Mouse (Mus musculus): ENCODE results near the gene Oosp3. TPM values are rescaled to one million over a fixed set of nuclear protein-coding genes. Genes with fewer than 3 reads are reported as not detected.

Gene Oosp3
- not detected for total RNA-seq (2021)
- long read RNA-seq, experiment 1, result 0 reads
- long read RNA-seq, experiment 2, result 0 reads

DNA sequence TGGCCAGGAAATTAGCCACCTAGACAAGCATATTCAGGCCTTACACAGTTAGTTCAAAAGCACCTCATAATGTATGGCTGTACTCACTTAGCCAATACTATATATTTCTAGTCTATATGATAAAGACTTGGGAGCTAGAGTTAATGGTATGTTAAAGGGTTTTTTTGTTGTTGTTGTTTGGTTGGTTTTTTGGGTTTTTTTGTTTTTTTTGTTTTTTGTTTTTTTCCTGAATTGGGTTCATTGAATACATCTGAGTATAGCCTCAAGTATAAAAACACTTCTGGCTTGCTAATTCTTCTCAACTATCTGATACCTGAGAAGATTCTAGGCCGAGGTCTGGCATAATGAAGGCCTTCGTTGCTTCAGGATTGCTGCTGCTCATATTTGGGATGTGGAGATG is at the start of gene Oosp3:
TSS of gene Oosp3 (plus strand) at position 301 of the 400 bp plus-strand sequence.
- no peak for DNase-seq

GRCm38 (mm10) chr19:11649564-11649963 is 47.3 kb upstream of the Oosp3 start:
- no peak for DNase-seq

GRCm38 (mm10) chr19:11659142-11659541 is 37.7 kb upstream of the Oosp3 start:
- no peak for DNase-seq

DNA sequence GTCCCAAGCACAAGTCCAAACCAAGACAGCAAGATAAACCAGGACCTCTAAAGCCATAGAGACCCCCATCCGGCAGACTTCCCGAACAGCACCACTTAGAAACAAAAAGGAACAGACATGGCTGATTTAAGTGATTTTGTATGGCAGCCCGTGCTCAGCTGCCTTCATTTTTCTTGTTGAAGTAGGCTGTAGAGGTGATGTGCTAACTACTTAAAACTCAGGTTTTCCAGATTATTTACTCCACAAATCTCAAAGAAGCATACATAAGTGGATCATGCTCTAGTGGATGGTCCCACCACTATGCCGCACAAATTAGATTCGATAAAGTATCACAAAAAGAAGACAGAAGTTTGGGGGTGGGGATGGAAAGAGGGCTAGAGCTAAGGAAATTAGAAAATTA is 36.4 kb upstream of the Oosp3 start, which contains the start of gene Oosp2:
TSS of gene Oosp2 (minus strand) at position 101 of the 400 bp plus-strand sequence.
- DNase-seq, result no peak

GRCm38 (mm10) chr19:11661562-11661961 is 35.3 kb upstream of the Oosp3 start:
- DNase-seq, result no peak

- DNase-seq, result no peak
Observed at GRCm38 (mm10) chr19:11690839-11691238, 6.0 kb upstream of the Oosp3 start, which contains the start of gene Oosp1. TSS of gene Oosp1 (minus strand) at chr19:11691150.

GRCm38 (mm10) chr19:11691454-11691853 is 5.4 kb upstream of the Oosp3 start:
- DNase-seq, result no peak

- DNase-seq, result no peak
Observed at GRCm38 (mm10) chr19:11698342-11698741, 1.5 kb downstream of the Oosp3 start.

- DNase-seq, result no peak
Observed at GRCm38 (mm10) chr19:11712451-11712850, 15.6 kb downstream of the Oosp3 start.

- no peak for DNase-seq
Observed at GRCm38 (mm10) chr19:11720071-11720470, 23.2 kb downstream of the Oosp3 start.

GRCm38 (mm10) chr19:11723870-11724269 is 27.0 kb downstream of the Oosp3 start:
- DNase-seq, result no peak

DNA sequence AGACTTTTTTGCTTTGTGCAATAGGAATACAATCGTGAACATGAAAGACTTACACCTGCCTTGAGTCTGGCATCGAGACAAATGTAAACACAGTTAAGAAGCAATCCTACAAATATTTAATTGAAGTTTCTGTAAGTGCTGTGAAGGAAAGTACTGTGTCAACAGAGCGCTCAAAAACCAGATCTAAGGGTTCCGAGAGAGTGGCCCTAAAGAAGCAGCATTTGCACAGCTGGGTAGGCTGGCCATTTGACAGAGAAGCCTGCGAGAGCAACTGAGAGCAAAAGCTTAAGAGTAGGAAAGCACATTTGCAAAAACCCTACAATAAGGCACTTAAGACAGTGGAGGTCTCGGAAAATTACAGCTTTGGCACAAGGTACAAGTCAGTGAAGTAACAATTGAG is 27.4 kb downstream of the Oosp3 start:
- no peak for DNase-seq

- DNase-seq, result no peak
Observed at GRCm38 (mm10) chr19:11725915-11726314, 29.1 kb downstream of the Oosp3 start.

DNA sequence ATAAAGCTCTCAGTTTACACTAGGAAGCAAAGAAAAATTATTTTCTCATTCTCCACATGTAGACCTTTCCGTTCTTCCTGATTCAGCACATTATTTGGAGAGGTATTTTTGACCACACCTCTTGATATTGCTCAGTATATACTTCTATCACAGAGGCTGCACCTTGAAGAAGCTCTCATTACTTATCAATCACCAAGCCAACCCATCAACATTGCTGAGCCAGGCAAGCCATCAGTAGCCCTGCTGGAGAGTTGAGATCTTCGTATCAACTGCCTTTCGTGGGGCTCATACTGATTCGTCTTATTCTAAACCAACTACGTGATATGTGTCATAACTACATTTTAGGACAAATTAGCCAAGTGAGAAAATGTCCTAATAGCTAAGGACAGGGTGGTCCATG is 30.4 kb downstream of the Oosp3 start:
- DNase-seq, result no peak

GRCm38 (mm10) chr19:11730278-11730677 is 33.4 kb downstream of the Oosp3 start:
- DNase-seq, result no peak

DNA sequence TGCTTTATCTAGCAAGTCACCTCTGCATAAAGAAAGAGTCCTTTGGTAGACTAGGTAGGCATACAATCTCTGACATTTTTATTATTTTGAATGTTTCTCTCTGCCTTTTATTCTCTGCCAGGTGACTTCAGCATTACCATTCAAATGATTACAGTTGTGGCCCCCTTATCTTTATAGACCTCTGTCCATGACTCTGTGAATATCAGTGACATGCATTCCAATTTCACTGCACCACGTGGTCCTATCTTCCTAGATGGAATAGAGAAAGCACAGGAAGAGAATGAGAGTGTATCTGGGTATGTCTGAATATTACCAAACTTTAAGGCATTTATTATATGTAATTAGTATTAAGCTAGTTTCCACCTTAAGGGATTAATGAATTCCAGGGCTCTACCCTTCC is 39.6 kb downstream of the Oosp3 start:
- DNase-seq, result no peak

GRCm38 (mm10) chr19:11745680-11746079 is 48.8 kb downstream of the Oosp3 start:
- DNase-seq, result no peak

DNA sequence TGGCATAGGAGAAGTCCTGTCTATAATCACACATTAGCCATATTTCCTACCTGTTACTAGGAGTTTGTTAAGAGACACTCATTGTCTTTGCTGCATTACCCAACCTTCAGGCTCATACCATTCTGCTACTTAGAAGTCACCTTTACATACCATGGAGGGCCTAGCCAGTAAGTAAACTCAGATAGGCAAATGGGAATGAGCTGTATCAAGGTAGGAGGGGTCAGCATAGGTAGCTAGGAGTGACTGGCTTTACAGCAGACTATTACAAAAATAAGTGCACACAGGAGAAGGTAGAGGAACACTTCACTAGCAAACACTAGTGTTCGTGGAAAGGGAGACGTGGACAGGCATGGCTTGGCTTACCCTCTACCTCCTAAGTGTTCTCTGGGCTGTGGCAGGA is 50.4 kb downstream of the Oosp3 start, which contains the start of gene Gif:
TSS of gene Gif (plus strand) at position 257 of the 400 bp plus-strand sequence.
- no peak for DNase-seq

Other genes with a start within 250 kb of the Oosp3 start
- 1 to 10 TPM; 4.2 to 5.0 TPM for gene Ms4a6c, start 227.7 kb upstream of the Oosp3 start, total RNA-seq (2021)
- under 1 TPM in 1 of 2 experiments, not detected in 1; 0.19 TPM for gene Gm8369, start 211.1 kb upstream of the Oosp3 start, total RNA-seq (2021)
- gene Ms4a6b, start 180.5 kb upstream of the Oosp3 start, total RNA-seq (2021), result 1 to 10 TPM; 1.8 to 4.2 TPM
- 1 to 10 TPM; 2.7 to 2.8 TPM for gene Ms4a4d, start 160.3 kb upstream of the Oosp3 start, total RNA-seq (2021)
- 1 to 10 TPM; 2.2 to 2.7 TPM for gene Ms4a6d, start 92.2 kb upstream of the Oosp3 start, total RNA-seq (2021)
- under 1 TPM; 0.12 to 0.29 TPM for gene Ms4a2, start 73.3 kb upstream of the Oosp3 start, total RNA-seq (2021)
- under 1 TPM in 1 of 2 experiments, not detected in 1; 0.27 TPM for gene Ms4a3, start 56.2 kb upstream of the Oosp3 start, total RNA-seq (2021)
- gene Oosp2, start 36.5 kb upstream of the Oosp3 start, total RNA-seq (2021), result not detected
- gene Oosp1, start 5.9 kb upstream of the Oosp3 start, total RNA-seq (2021), result not detected
- gene Gif, start 50.5 kb downstream of the Oosp3 start, total RNA-seq (2021), result not detected
- 10 to 100 TPM; 37.4 to 46.0 TPM for gene Mrpl16, start 73.3 kb downstream of the Oosp3 start, total RNA-seq (2021)
- gene Stx3, start 122.3 kb downstream of the Oosp3 start, total RNA-seq (2021), result 1 to 10 TPM; 2.0 to 2.4 TPM
- gene Olfr1417, start 142.2 kb downstream of the Oosp3 start, total RNA-seq (2021), result not detected
- not detected for gene Olfr1418, start 164.0 kb downstream of the Oosp3 start, total RNA-seq (2021)
- gene Olfr1419, start 178.1 kb downstream of the Oosp3 start, total RNA-seq (2021), result not detected
- gene Olfr1420, start 189.5 kb downstream of the Oosp3 start, total RNA-seq (2021), result not detected
- 10 to 100 TPM; 25.1 to 28.3 TPM for gene Patl1, start 215.3 kb downstream of the Oosp3 start, total RNA-seq (2021)